Mouse (Mus musculus): ENCODE results near the gene Ajap1.

DNA sequence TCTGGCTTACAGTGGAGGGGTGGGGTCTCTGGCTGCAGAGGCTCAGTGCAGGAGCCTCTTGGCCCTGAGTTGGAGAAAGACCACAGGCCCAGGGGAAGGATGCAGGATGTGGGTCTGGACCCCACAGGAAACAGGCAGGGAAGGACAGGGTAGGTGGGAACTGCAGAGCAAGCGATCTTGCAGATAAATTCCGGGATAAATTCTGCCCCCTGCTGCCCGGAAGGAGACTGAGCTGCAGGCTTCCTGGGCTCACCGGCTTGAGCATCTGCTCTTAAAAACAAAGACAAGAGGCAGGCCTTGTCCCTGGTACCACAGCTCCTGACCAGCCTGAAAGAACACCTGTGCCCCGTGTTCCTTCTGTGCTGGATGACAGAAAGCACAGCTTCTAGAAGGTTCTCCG lies 104.6 kb downstream of the Ajap1 start:
- TF ChIP-seq CTCF (IDR thresholded peaks at IDR 0.05) (no peak), EP300 (IDR thresholded peaks at IDR 0.05) (no peak)

Measured in lung, postnatal 0 days (tissue).